In genomic region chr1:159980355-159980754, GRCm38 (mm10) we compare ENCODE assay signal across 21 mouse cellular contexts.
DNase-seq lines count a peak whose midpoint lies in the region; ATAC-seq and TF ChIP-seq lines count a peak whose summit lies in the region.
"Had no signal": no experiment of that assay in that cellular context is flagged by ENCODE, and none has a peak within 500 bp of the region (broad histone marks: within the 10 kb centered on the region; RNA-seq: fewer than 3 reads in every experiment).

No protein-coding gene starts in this region.

- no peak for ATAC-seq in cerebellum, adult (ENCODE audit: insufficient number of reproducible peaks, low FRiP score, low TSS enrichment)
- ATAC-seq in kidney, embryonic 15.5 days (replicated peaks; ENCODE audit: low FRiP score), result no peak
- ATAC-seq in lung, embryonic 14.5 days (ENCODE audit: insufficient read depth), result no peak
- no peak for ATAC-seq in midbrain, embryonic 16.5 days
- ATAC-seq: CD4-positive, CD25-positive, alpha-beta regulatory T cell, adult 4 months; forebrain, embryonic 13.5 days; inflammation-experienced regulatory T-cells, adult 6 months; lung, postnatal 0 days had no signal

- no peak overlapping the region for H3K4me3 ChIP-seq in kidney, adult 2 months (ENCODE audit: insufficient read depth, low read depth, low read length)
- no peak overlapping the region for H3K4me3 ChIP-seq in kidney, embryonic 15.5 days (replicated peaks)
- H3K4me3 ChIP-seq in lung, embryonic 14.5 days (ENCODE audit: low read depth, low read length), result no peak overlapping the region
- no peak overlapping the region for H3K4me3 ChIP-seq in midbrain, embryonic 16.5 days (ENCODE audit: low read depth, low read length)
- H3K4me3 ChIP-seq: embryonic facial prominence, embryonic 13.5 days; erythroblast, embryonic 14.5 days; forebrain, embryonic 13.5 days; heart, embryonic 13.5 days; midbrain, embryonic 12.5 days had no signal

- no peak overlapping the region for H3K4me2 ChIP-seq in kidney, embryonic 15.5 days
- H3K4me2 ChIP-seq in lung, embryonic 14.5 days, result no peak overlapping the region
- H3K4me2 ChIP-seq in midbrain, embryonic 16.5 days (ENCODE audit: low read length), result no peak overlapping the region
- H3K4me2 ChIP-seq: embryonic facial prominence, embryonic 13.5 days; forebrain, embryonic 13.5 days; heart, embryonic 13.5 days; hindbrain, embryonic 14.5 days; midbrain, embryonic 12.5 days had no signal

- no peak overlapping the region for H3K9ac ChIP-seq in kidney, embryonic 15.5 days
- H3K9ac ChIP-seq in lung, embryonic 14.5 days, result no peak overlapping the region
- no peak overlapping the region for H3K9ac ChIP-seq in midbrain, embryonic 16.5 days (ENCODE audit: low read depth, low read length)
- H3K9ac ChIP-seq: embryonic facial prominence, embryonic 13.5 days; forebrain, embryonic 13.5 days; heart, embryonic 13.5 days; hindbrain, embryonic 14.5 days; midbrain, embryonic 12.5 days had no signal

- no peaks in the 10 kb centered on the region for H3K9me3 ChIP-seq in kidney, embryonic 15.5 days (replicated peaks)
- no peaks in the 10 kb centered on the region for H3K9me3 ChIP-seq in lung, embryonic 14.5 days (ENCODE audit: low read depth, low read length)
- no peaks in the 10 kb centered on the region for H3K9me3 ChIP-seq in midbrain, embryonic 16.5 days (replicated peaks; ENCODE audit: control insufficient read depth, low read length, poor library complexity, severe bottlenecking)
- H3K9me3 ChIP-seq: embryonic facial prominence, embryonic 13.5 days; forebrain, embryonic 13.5 days; heart, embryonic 13.5 days; midbrain, embryonic 12.5 days had no signal

- no peak for TF ChIP-seq POLR2A in kidney, adult 2 months (IDR thresholded peaks at IDR 0.05; ENCODE audit: low read depth, low read length)

- 57% methylated on average over 1 of the region's 1 CpGs for WGBS in kidney, adult 2 months
- WGBS in kidney, embryonic 15.5 days, result 74% methylated on average over 1 of the region's 1 CpGs
- WGBS in lung, embryonic 14.5 days, result 79% methylated on average over 1 of the region's 1 CpGs
- 59% methylated on average over 1 of the region's 1 CpGs for WGBS in midbrain, embryonic 16.5 days

- no peaks in the 10 kb centered on the region for H3K4me1 ChIP-seq in kidney, adult 2 months (ENCODE audit: control insufficient read depth, insufficient read depth, low read length)
- H3K4me1 ChIP-seq in kidney, embryonic 15.5 days, result no peaks in the 10 kb centered on the region; the same call in 1 of the 2 replicates
- no peaks in the 10 kb centered on the region for H3K4me1 ChIP-seq in lung, embryonic 14.5 days (ENCODE audit: insufficient read depth)
- no peaks in the 10 kb centered on the region for H3K4me1 ChIP-seq in midbrain, embryonic 16.5 days (ENCODE audit: control insufficient read depth, insufficient read depth, low read length)
- H3K4me1 ChIP-seq: forebrain, embryonic 13.5 days; midbrain, embryonic 12.5 days had no signal

- no peaks in the 10 kb centered on the region for H3K27me3 ChIP-seq in kidney, adult 2 months (replicated peaks; ENCODE audit: control insufficient read depth, insufficient read depth, low read length)
- H3K27me3 ChIP-seq in kidney, embryonic 15.5 days, result no peaks in the 10 kb centered on the region
- H3K27me3 ChIP-seq in lung, embryonic 14.5 days (ENCODE audit: insufficient read depth, low read length), result no peaks in the 10 kb centered on the region
- no peaks in the 10 kb centered on the region for H3K27me3 ChIP-seq in midbrain, embryonic 16.5 days (ENCODE audit: control insufficient read depth, insufficient read depth, low read depth, low read length)
- H3K27me3 ChIP-seq: embryonic facial prominence, embryonic 13.5 days; forebrain, embryonic 13.5 days; heart, embryonic 13.5 days; midbrain, embryonic 12.5 days had no signal

- no peak overlapping the region for H3K27ac ChIP-seq in kidney, adult 2 months (ENCODE audit: insufficient read depth, low read depth, low read length)
- no peak overlapping the region for H3K27ac ChIP-seq in kidney, embryonic 15.5 days
- no peak overlapping the region for H3K27ac ChIP-seq in lung, embryonic 14.5 days (ENCODE audit: low read depth)
- H3K27ac ChIP-seq in midbrain, embryonic 16.5 days (ENCODE audit: low read length), result no peak overlapping the region
- H3K27ac ChIP-seq: embryonic facial prominence, embryonic 13.5 days; forebrain, embryonic 13.5 days; heart, embryonic 13.5 days; hindbrain, embryonic 14.5 days; midbrain, embryonic 12.5 days had no signal

- no peak for TF ChIP-seq CTCF in kidney, adult 2 months (conservative IDR thresholded peaks at IDR 0.05; ENCODE audit: insufficient read depth, insufficient read length, low read depth, low read length)
- no peak for TF ChIP-seq CTCF in lung, embryonic 14.5 days (IDR thresholded peaks at IDR 0.05; ENCODE audit: low read depth)

- peak; percentile 32 to 34 for DNase-seq in cerebellum, postnatal 10 days
- DNase-seq in kidney, adult 2 months, result peak; percentile 42
- DNase-seq in lung, embryonic 14.5 days, result peak; percentile 21
- DNase-seq in lung, postnatal 36 days, result no peak
- DNase-seq in retina, embryonic 14.5 days (ENCODE audit: low spot score), result no peak
- DNase-seq: cerebellum, adult 2 months; cerebellum, postnatal 36 days; embryo, embryonic 11 days; heart, postnatal 36 days had no signal

- H3K36me3 ChIP-seq in kidney, adult 2 months (ENCODE audit: control insufficient read depth, insufficient read depth, low read length), result no peaks in the 10 kb centered on the region
- H3K36me3 ChIP-seq in kidney, embryonic 15.5 days, result no peaks in the 10 kb centered on the region
- no peaks in the 10 kb centered on the region for H3K36me3 ChIP-seq in lung, embryonic 14.5 days (ENCODE audit: insufficient read depth)
- H3K36me3 ChIP-seq in midbrain, embryonic 16.5 days (ENCODE audit: control insufficient read depth, insufficient read depth, low read length), result no peaks in the 10 kb centered on the region
- H3K36me3 ChIP-seq: embryonic facial prominence, embryonic 13.5 days; heart, embryonic 13.5 days; midbrain, embryonic 12.5 days had no signal

Comparison
In these comparisons a context has a peak if more than half of its experiments do, and no peak if none do; other contexts are left out.
1. DNase-seq: peak in cerebellum, postnatal 10 days (2 of 2), kidney, adult 2 months (single experiment) and lung, embryonic 14.5 days (single experiment); none in lung, postnatal 36 days (single experiment) and retina, embryonic 14.5 days (single experiment).